Mouse (Mus musculus) hindbrain, embryonic 11.5 days (tissue): ENCODE data around the gene Psors1c2. TPM values are rescaled to one million over a fixed set of nuclear protein-coding genes. Genes with fewer than 3 reads are reported as not detected.

ENCODE experiments used
- ATAC-seq: fragments of 200-750 bp; cut with Nextera tagmentation; 2 replicates; pipeline ENCODE4 v1.8.0; 2017; ENCODE audit warnings: mild to moderate bottlenecking, moderate TSS enrichment, moderate library complexity; ENCODE audit not compliant: low FRiP score
- DNase-seq: peaks from one replicate; pipeline ENCODE4 v3.0.0-alpha.2; 2015; ENCODE audit warnings: low spot score
- H3K27ac ChIP-seq: fragments of 300-500 bp; sonication (generic); 2 replicates; pipeline ENCODE4 v1.5.1; 2014; ENCODE audit warnings: mild to moderate bottlenecking, low read depth, low read length
- H3K27me3 ChIP-seq: fragments of 300-500 bp; sonication (generic); 2 replicates; pipeline ENCODE4 v1.6.1; 2014; ENCODE audit warnings: mild to moderate bottlenecking, low read length, moderate library complexity, mixed read lengths; ENCODE audit not compliant: control insufficient read depth, insufficient read depth
- H3K36me3 ChIP-seq: fragments of 300-500 bp; sonication (generic); 2 replicates; pipeline ENCODE4 v1.6.1; 2014; ENCODE audit warnings: mild to moderate bottlenecking, low read length, moderate library complexity, mixed read lengths; ENCODE audit not compliant: control insufficient read depth, insufficient read depth
- H3K4me1 ChIP-seq: fragments of 300-500 bp; sonication (generic); replicated peaks from 2 replicates; pipeline ENCODE4 v1.6.1; 2014; ENCODE audit warnings: low read length, mixed read lengths; ENCODE audit not compliant: control insufficient read depth, insufficient read depth
- H3K4me2 ChIP-seq: fragments of 300-500 bp; sonication (generic); replicated peaks from 2 replicates; pipeline ENCODE4 v1.6.1; 2014; ENCODE audit warnings: mild to moderate bottlenecking, low read depth, low read length
- H3K4me3 ChIP-seq: fragments of 300-500 bp; sonication (generic); 2 replicates; pipeline ENCODE4 v1.5.1; 2014; ENCODE audit warnings: low read depth, low read length
- H3K9ac ChIP-seq: fragments of 300-500 bp; sonication (generic); 2 replicates; pipeline ENCODE4 v1.6.1; 2014; ENCODE audit warnings: low read depth, low read length
- H3K9me3 ChIP-seq: fragments of 300-500 bp; sonication (generic); 2 replicates; pipeline ENCODE4 v1.6.1; 2016; ENCODE audit warnings: low read length; ENCODE audit not compliant: control insufficient read depth
- WGBS: fragments of 180-500 bp; shearing (Covaris S2); extraction: QIAGEN DNeasy Blood & Tissue Kit; methylation state at CpG from one replicate; pipeline ENCODE4 v1.1.7; 2014; 5-methylcytosine and 5-hydroxymethylcytosine counted together
- polyA plus RNA-seq: library from polyadenylated mRNA; unstranded; fragments of >200 nt; fragmentation: Nextera tagmentation; extraction: Ambion mirVana; gene quantifications from 2 replicates; pipeline ENCODE4 v1.2.1, GENCODE M21; 2014

The Psors1c2 gene
- polyA plus RNA-seq, result 0.67 and 0.97 TPM in 2 replicates

DNA sequence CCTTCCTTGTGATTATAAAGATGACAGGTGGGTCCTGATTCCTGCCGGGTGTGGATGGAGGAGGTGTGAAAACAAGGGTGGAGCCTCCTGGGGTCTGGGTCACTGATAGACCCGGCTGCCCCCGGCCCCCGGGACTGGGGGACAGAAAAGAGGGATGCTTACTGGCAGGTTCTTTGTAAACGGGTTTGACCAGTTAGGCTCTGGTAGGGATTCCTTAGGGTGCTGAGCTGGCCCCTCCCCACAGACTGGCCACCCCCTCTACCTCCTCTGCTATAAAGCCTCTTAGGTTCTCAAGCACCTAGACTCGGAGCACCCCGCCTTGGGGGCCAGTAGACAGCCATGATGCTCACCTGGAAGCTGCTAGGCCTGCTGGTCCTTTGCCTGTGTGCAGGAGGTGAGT, at the start of gene Psors1c2:
Gene Psors1c2, plus strand, starts transcription at position 301 of the 400 bp plus-strand sequence.
- Histone ChIP-seq H3K4me1 (no peaks in the 10 kb centered on the region), H3K27me3 (no peaks in the 10 kb centered on the region), H3K9me3 (no peaks in the 10 kb centered on the region), H3K4me2 (no peak within 1 kb of the TSS), H3K36me3 (no peaks in the 10 kb centered on the region), H3K27ac (no peak within 1 kb of the TSS), H3K9ac (no peak within 1 kb of the TSS), H3K4me3 (no peak within 1 kb of the TSS)
- DNase-seq (no peak), ATAC-seq (no peak)
- WGBS, result 58% methylated on average over 7 of the region's 7 CpGs

GRCm38 (mm10) chr17:35484066-35484465, 48.9 kb upstream of the Psors1c2 start:
- H3K27me3 ChIP-seq, result no peaks in the 10 kb centered on the region
- WGBS, result 4% methylated on average over 9 of the region's 9 CpGs
- ATAC-seq (no peak), DNase-seq (peak; percentile 80)
- H3K4me1 ChIP-seq, result no peaks in the 10 kb centered on the region
- no peak overlapping the region for H3K27ac ChIP-seq
- H3K9ac ChIP-seq, result no peak overlapping the region
- no peak overlapping the region for H3K4me3 ChIP-seq
- no peaks in the 10 kb centered on the region for H3K9me3 ChIP-seq
- no peaks in the 10 kb centered on the region for H3K36me3 ChIP-seq
- no peak overlapping the region for H3K4me2 ChIP-seq

DNA sequence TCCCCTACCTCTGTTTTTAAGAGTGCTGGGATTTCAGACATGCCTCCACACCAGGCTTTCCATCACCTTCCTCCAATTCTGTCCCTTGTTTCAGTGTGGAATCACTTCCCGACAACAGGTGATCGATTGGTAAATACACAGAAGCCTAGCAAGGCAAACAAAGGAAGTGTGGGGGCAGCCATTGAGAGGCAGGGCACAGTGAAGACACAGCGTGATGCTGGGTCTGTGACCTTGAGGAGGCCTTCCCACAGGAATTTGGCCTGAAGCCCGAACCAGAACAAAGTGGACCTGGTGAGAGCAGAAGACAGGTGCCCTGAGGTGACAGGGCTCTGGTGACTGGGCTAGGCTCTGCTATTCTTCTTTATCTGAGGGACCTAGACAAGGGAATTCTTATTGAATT, 47.3 kb upstream of the Psors1c2 start:
- ATAC-seq (no peak), DNase-seq (no peak)
- no peaks in the 10 kb centered on the region for H3K36me3 ChIP-seq
- no peaks in the 10 kb centered on the region for H3K27me3 ChIP-seq
- H3K9me3 ChIP-seq, result no peaks in the 10 kb centered on the region
- no peak overlapping the region for H3K27ac ChIP-seq
- no peak overlapping the region for H3K4me2 ChIP-seq
- no peak overlapping the region for H3K9ac ChIP-seq
- 23% methylated on average over 4 of the region's 4 CpGs for WGBS
- no peaks in the 10 kb centered on the region for H3K4me1 ChIP-seq
- no peak overlapping the region for H3K4me3 ChIP-seq

GRCm38 (mm10) chr17:35486726-35487125, 46.3 kb upstream of the Psors1c2 start:
- Histone ChIP-seq H3K36me3 (no peaks in the 10 kb centered on the region), H3K9me3 (no peaks in the 10 kb centered on the region), H3K4me3 (no peak overlapping the region), H3K27ac (no peak overlapping the region), H3K4me1 (no peaks in the 10 kb centered on the region), H3K4me2 (no peak overlapping the region), H3K27me3 (no peaks in the 10 kb centered on the region), H3K9ac (no peak overlapping the region)
- 62% methylated on average over 10 of the region's 10 CpGs for WGBS
- DNase-seq (no peak), ATAC-seq (no peak)

GRCm38 (mm10) chr17:35488041-35488440, 45.0 kb upstream of the Psors1c2 start:
- ATAC-seq, result no peak

GRCm38 (mm10) chr17:35490320-35490719, 42.7 kb upstream of the Psors1c2 start:
- no peak for DNase-seq
- Histone ChIP-seq H3K4me1 (no peaks in the 10 kb centered on the region), H3K27me3 (no peaks in the 10 kb centered on the region), H3K4me2 (no peak overlapping the region), H3K9ac (no peak overlapping the region), H3K27ac (no peak overlapping the region), H3K36me3 (no peaks in the 10 kb centered on the region), H3K4me3 (no peak overlapping the region), H3K9me3 (no peaks in the 10 kb centered on the region)
- ATAC-seq, result no peak
- WGBS, result 62% methylated on average over 5 of the region's 5 CpGs

More at GRCm38 (mm10) chr17:35488041-35488440, 45.0 kb upstream of the Psors1c2 start:
- Histone ChIP-seq H3K4me2 (no peak overlapping the region), H3K9me3 (no peaks in the 10 kb centered on the region), H3K4me1 (no peaks in the 10 kb centered on the region), H3K9ac (no peak overlapping the region), H3K36me3 (no peaks in the 10 kb centered on the region), H3K27ac (no peak overlapping the region), H3K4me3 (no peak overlapping the region), H3K27me3 (no peaks in the 10 kb centered on the region)
- 89% methylated on average over 2 of the region's 2 CpGs for WGBS
- no peak for DNase-seq

DNA sequence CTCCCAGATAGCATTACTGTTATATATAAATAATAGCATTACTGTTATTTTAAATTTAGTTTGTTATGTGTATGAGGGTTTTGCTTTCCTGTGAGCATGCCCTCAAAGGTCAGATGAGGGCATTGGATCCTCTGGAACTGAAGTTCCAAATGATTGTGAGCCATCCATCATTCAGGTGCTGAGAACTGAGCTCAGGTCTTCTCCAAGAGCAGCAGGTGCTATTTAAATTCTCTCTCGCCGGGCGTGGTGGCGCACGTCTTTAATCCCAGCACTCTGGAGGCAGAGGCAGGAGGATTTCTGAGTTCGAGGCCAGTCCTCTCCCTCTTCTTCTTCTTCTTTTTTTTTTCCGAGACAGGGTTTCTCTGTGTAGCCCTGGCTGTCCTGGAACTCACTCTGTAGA, 35.9 kb upstream of the Psors1c2 start:
- no peak overlapping the region for H3K27ac ChIP-seq
- ATAC-seq (no peak), DNase-seq (no peak)
- no peaks in the 10 kb centered on the region for H3K27me3 ChIP-seq
- 94% methylated on average over 7 of the region's 7 CpGs for WGBS
- H3K4me2 ChIP-seq, result no peak overlapping the region
- H3K4me1 ChIP-seq, result no peaks in the 10 kb centered on the region
- no peak overlapping the region for H3K4me3 ChIP-seq
- no peaks in the 10 kb centered on the region for H3K36me3 ChIP-seq
- H3K9ac ChIP-seq, result no peak overlapping the region
- no peaks in the 10 kb centered on the region for H3K9me3 ChIP-seq

- DNase-seq (no peak), ATAC-seq (no peak)
- Histone ChIP-seq H3K9ac (no peak overlapping the region), H3K36me3 (no peaks in the 10 kb centered on the region), H3K27ac (no peak overlapping the region), H3K9me3 (no peaks in the 10 kb centered on the region), H3K4me1 (no peaks in the 10 kb centered on the region), H3K27me3 (peaks cover 24% of the 10 kb centered on the region), H3K4me2 (no peak overlapping the region), H3K4me3 (no peak overlapping the region)
- WGBS, result 4% methylated on average over 6 of the region's 6 CpGs
Measured at GRCm38 (mm10) chr17:35502226-35502625, 30.8 kb upstream of the Psors1c2 start.

DNA sequence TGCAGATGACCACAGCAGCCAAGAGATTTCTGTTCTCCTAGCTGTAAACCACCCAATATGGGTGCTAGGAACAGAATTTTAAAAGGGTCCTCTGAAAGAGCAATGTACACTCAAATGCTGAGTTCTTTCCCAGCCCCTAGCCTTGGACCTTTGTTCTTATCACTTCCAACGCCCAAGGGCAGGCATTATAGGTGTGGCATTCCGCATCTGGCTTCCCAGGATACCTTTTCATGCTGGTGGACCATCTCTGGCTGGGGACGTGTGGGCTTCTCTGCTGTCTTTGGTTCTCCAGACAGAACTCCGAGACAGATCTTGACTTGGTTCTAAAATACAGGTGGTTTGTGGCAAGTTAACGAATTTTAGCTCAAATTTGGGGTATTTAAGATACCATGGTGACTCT, 30.2 kb upstream of the Psors1c2 start:
- no peak overlapping the region for H3K9ac ChIP-seq
- 41% methylated on average over 5 of the region's 5 CpGs for WGBS
- peaks cover 28% of the 10 kb centered on the region for H3K27me3 ChIP-seq
- DNase-seq, result no peak
- ATAC-seq, result no peak
- H3K9me3 ChIP-seq, result no peaks in the 10 kb centered on the region
- H3K36me3 ChIP-seq, result no peaks in the 10 kb centered on the region
- no peak overlapping the region for H3K4me3 ChIP-seq
- H3K27ac ChIP-seq, result no peak overlapping the region
- H3K4me1 ChIP-seq, result no peaks in the 10 kb centered on the region
- H3K4me2 ChIP-seq, result no peak overlapping the region
